Mouse (Mus musculus) olfactory bulb, adult 2 months (tissue): ENCODE data around the gene Gsg1.

Experiments
- CTCF ChIP-seq: fragments of 200-500 bp; IDR thresholded peaks from 2 replicates; pipeline ENCODE4 v1.5.1; 2012; ENCODE audit warnings: low read depth, mild to moderate bottlenecking, low read length, moderate library complexity; ENCODE audit not compliant: insufficient read depth
- POLR2A ChIP-seq: fragments of 200-500 bp; IDR thresholded peaks from 2 replicates; pipeline ENCODE4 v1.6.1; 2012; ENCODE audit warnings: mild to moderate bottlenecking, low read depth, low read length, moderate library complexity; ENCODE audit not compliant: insufficient read depth

- no peak for TF ChIP-seq POLR2A
- no peak for TF ChIP-seq CTCF
Observed at GRCm38 (mm10) chr6:135262565-135262964, 8.4 kb upstream of the Gsg1 start.
